Mouse (Mus musculus) kidney, postnatal 25 days (tissue): Measurements from ENCODE around the gene Morc2a.

Source experiments
- DNase-seq, 2 experiments: peaks; one replicate each; pipeline ENCODE4 v3.0.0; 2021; ENCODE audit warnings: mixed read lengths in 2 of 2

Morc2a gene

GRCm38 (mm10) chr11:3648964-3649841 lies at the start of gene Morc2a:
TSS of gene Morc2a (plus strand) at chr11:3649191.
- DNase-seq = peak; percentile 98 to 99

GRCm38 (mm10) chr11:3601966-3602365 lies 47.0 kb upstream of the Morc2a start:
- peak; percentile 27 to 55 for DNase-seq

- DNase-seq = peak; percentile 57 to 71
Observed at GRCm38 (mm10) chr11:3602687-3603086, 46.3 kb upstream of the Morc2a start.

GRCm38 (mm10) chr11:3606456-3606855 lies 42.5 kb upstream of the Morc2a start:
- DNase-seq = peak; percentile 44 to 53

- no peak for DNase-seq
Observed at GRCm38 (mm10) chr11:3615576-3615975, 33.4 kb upstream of the Morc2a start.

GRCm38 (mm10) chr11:3622826-3623225 lies 26.2 kb upstream of the Morc2a start:
- DNase-seq = no peak

- peak in 1 of 2 experiments; percentile 8 for DNase-seq
Observed at GRCm38 (mm10) chr11:3624391-3625027, 24.5 kb upstream of the Morc2a start.

GRCm38 (mm10) chr11:3628999-3629491 lies 19.9 kb upstream of the Morc2a start:
- peak; percentile 10 to 44 for DNase-seq

GRCm38 (mm10) chr11:3633269-3633668 lies 15.7 kb upstream of the Morc2a start:
- DNase-seq = peak; percentile 46 to 48

- DNase-seq = no peak
Observed at GRCm38 (mm10) chr11:3647688-3648087, 1.3 kb upstream of the Morc2a start.

- peak; percentile 43 to 66 for DNase-seq
Observed at GRCm38 (mm10) chr11:3648305-3648963, 557 bp upstream of the Morc2a start.

- DNase-seq = no peak
Observed at GRCm38 (mm10) chr11:3650141-3650540, 1.1 kb downstream of the Morc2a start.

- no peak for DNase-seq
Observed at GRCm38 (mm10) chr11:3661964-3662363, 13.0 kb downstream of the Morc2a start.

- DNase-seq = no peak
Observed at GRCm38 (mm10) chr11:3667506-3667905, 18.5 kb downstream of the Morc2a start.

- no peak for DNase-seq
Observed at GRCm38 (mm10) chr11:3668768-3669167, 19.8 kb downstream of the Morc2a start.

GRCm38 (mm10) chr11:3669849-3670248 lies 20.9 kb downstream of the Morc2a start:
- DNase-seq = no peak

- DNase-seq = no peak
Observed at GRCm38 (mm10) chr11:3671000-3671628, 22.1 kb downstream of the Morc2a start.

- no peak for DNase-seq
Observed at GRCm38 (mm10) chr11:3674545-3674944, 25.6 kb downstream of the Morc2a start.

GRCm38 (mm10) chr11:3676423-3676822 lies 27.4 kb downstream of the Morc2a start:
- DNase-seq = no peak

GRCm38 (mm10) chr11:3677204-3677603 lies 28.2 kb downstream of the Morc2a start:
- DNase-seq = peak; percentile 51 to 64

- no peak for DNase-seq
Observed at GRCm38 (mm10) chr11:3679771-3680170, 30.8 kb downstream of the Morc2a start.

GRCm38 (mm10) chr11:3683696-3684095 lies 34.7 kb downstream of the Morc2a start:
- DNase-seq = no peak

- no peak for DNase-seq
Observed at GRCm38 (mm10) chr11:3684232-3684631, 35.2 kb downstream of the Morc2a start.
